Mouse (Mus musculus): ENCODE data around the gene Syne3. TPM values are rescaled to one million over a fixed set of nuclear protein-coding genes. Genes with fewer than 3 reads are reported as not detected.

Gene Syne3
- polyA plus RNA-seq, 1 experiment from 2014 or later = 0.61 TPM

GRCm38 (mm10) chr12:105038211-105038610 is 28.6 kb upstream of the Syne3 start:
- peak overlapping the region; percentile 6; the same call in 1 of the 2 replicates for H3K4me2 ChIP-seq
- 87% methylated on average over 11 of the region's 11 CpGs for whole genome bisulfite sequencing
- no peak for ATAC-seq (ENCODE audit: insufficient number of reproducible peaks, insufficient read depth, low FRiP score, low TSS enrichment, low read depth)

GRCm38 (mm10) chr12:105034130-105034769 is 24.6 kb upstream of the Syne3 start:
- Histone ChIP-seq H3K4me2 (peak overlapping the region; percentile 86), H3K27me3 (no peaks in the 10 kb centered on the region), H3K9ac (replicated peaks) (no peak overlapping the region), H3K36me3 (peaks cover 22% of the 10 kb centered on the region), H3K4me3 (replicated peaks) (peak overlapping the region; percentile 84), H3K9me3 (no peaks in the 10 kb centered on the region), H3K27ac (peak overlapping the region; percentile 47; the same call in 1 of the 2 replicates), H3K4me1 (replicated peaks) (peaks cover 53% of the 10 kb centered on the region)
- 75% methylated on average over 14 of the region's 14 CpGs for WGBS
- no peak for ATAC-seq (ENCODE audit: insufficient number of reproducible peaks, insufficient read depth, low FRiP score, low TSS enrichment, low read depth)

More at GRCm38 (mm10) chr12:105038211-105038610, 28.6 kb upstream of the Syne3 start:
- H3K27ac ChIP-seq = 0 out of 2 replicates have a peak overlapping the region, but pooled peaks have one; percentile 41
- no peaks in the 10 kb centered on the region for H3K9me3 ChIP-seq
- peaks cover 47% of the 10 kb centered on the region for H3K4me1 ChIP-seq (replicated peaks)
- H3K4me3 ChIP-seq (replicated peaks) = no peak overlapping the region
- no peaks in the 10 kb centered on the region for H3K27me3 ChIP-seq
- peaks cover 46% of the 10 kb centered on the region for H3K36me3 ChIP-seq
- no peak overlapping the region for H3K9ac ChIP-seq (replicated peaks)

- peak; percentile 24 for ATAC-seq (ENCODE audit: insufficient number of reproducible peaks, insufficient read depth, low FRiP score, low TSS enrichment, low read depth)
- Histone ChIP-seq H3K27me3 (no peaks in the 10 kb centered on the region), H3K4me3 (replicated peaks) (peak overlapping the region; percentile 84), H3K27ac (peak overlapping the region; percentile 82), H3K9me3 (no peaks in the 10 kb centered on the region), H3K36me3 (peaks cover 26% of the 10 kb centered on the region), H3K4me2 (peak overlapping the region; percentile 86), H3K9ac (replicated peaks) (peak overlapping the region; percentile 81), H3K4me1 (replicated peaks) (peaks cover 43% of the 10 kb centered on the region)
- 4% methylated on average over 45 of the region's 45 CpGs for WGBS
These were observed 23.5 kb upstream of the Syne3 start for GRCm38 (mm10) chr12:105032832-105033775.

- 1% methylated on average over 72 of the region's 72 CpGs for WGBS
- Histone ChIP-seq H3K4me1 (replicated peaks) (peaks cover 43% of the 10 kb centered on the region), H3K36me3 (peaks cover 24% of the 10 kb centered on the region), H3K27me3 (no peaks in the 10 kb centered on the region), H3K27ac (peak within 1 kb of the TSS; percentile 82), H3K9me3 (no peaks in the 10 kb centered on the region), H3K9ac (replicated peaks) (peak within 1 kb of the TSS; percentile 81), H3K4me3 (replicated peaks) (peak within 1 kb of the TSS; percentile 84), H3K4me2 (peak within 1 kb of the TSS; percentile 93)
- peak; percentile 99 for ATAC-seq (ENCODE audit: insufficient number of reproducible peaks, insufficient read depth, low FRiP score, low TSS enrichment, low read depth)
These were observed 22.7 kb upstream of the Syne3 start, which contains the start of gene Glrx5 for GRCm38 (mm10) chr12:105032147-105032831. Gene Glrx5 (plus strand): TSS chr12:105032688.

- Histone ChIP-seq H3K9me3 (no peaks in the 10 kb centered on the region), H3K27ac (peak overlapping the region; percentile 45), H3K4me3 (replicated peaks) (peak overlapping the region; percentile 84), H3K4me1 (replicated peaks) (peaks cover 39% of the 10 kb centered on the region), H3K4me2 (peak overlapping the region; percentile 93), H3K36me3 (peaks cover 24% of the 10 kb centered on the region), H3K27me3 (no peaks in the 10 kb centered on the region), H3K9ac (replicated peaks) (peak overlapping the region; percentile 75)
- WGBS = 9% methylated on average over 37 of the region's 37 CpGs
- ATAC-seq (ENCODE audit: insufficient number of reproducible peaks, insufficient read depth, low FRiP score, low TSS enrichment, low read depth) = no peak
These were observed 21.8 kb upstream of the Syne3 start for GRCm38 (mm10) chr12:105031081-105032058.

- no peak overlapping the region for H3K9ac ChIP-seq (replicated peaks)
- H3K36me3 ChIP-seq = peaks cover 17% of the 10 kb centered on the region
- no peak for ATAC-seq (ENCODE audit: insufficient number of reproducible peaks, insufficient read depth, low FRiP score, low TSS enrichment, low read depth)
- no peak overlapping the region for H3K4me2 ChIP-seq
- H3K9me3 ChIP-seq = no peaks in the 10 kb centered on the region
- H3K4me1 ChIP-seq (replicated peaks) = peaks cover 28% of the 10 kb centered on the region
- WGBS = 89% methylated on average over 9 of the region's 9 CpGs
- H3K27ac ChIP-seq = no peak overlapping the region
- H3K4me3 ChIP-seq (replicated peaks) = no peak overlapping the region
- no peaks in the 10 kb centered on the region for H3K27me3 ChIP-seq
These were observed 20.3 kb upstream of the Syne3 start for GRCm38 (mm10) chr12:105029890-105030289.

- H3K9ac ChIP-seq (replicated peaks) = no peak overlapping the region
- peaks cover 11% of the 10 kb centered on the region for H3K4me1 ChIP-seq (replicated peaks)
- no peak overlapping the region for H3K27ac ChIP-seq
- H3K36me3 ChIP-seq = peaks cover 19% of the 10 kb centered on the region
- no peaks in the 10 kb centered on the region for H3K27me3 ChIP-seq
- H3K4me2 ChIP-seq = no peak overlapping the region
- WGBS = 37% methylated on average over 15 of the region's 15 CpGs
- H3K4me3 ChIP-seq (replicated peaks) = no peak overlapping the region
- ATAC-seq (ENCODE audit: insufficient number of reproducible peaks, insufficient read depth, low FRiP score, low TSS enrichment, low read depth) = no peak
- H3K9me3 ChIP-seq = peaks cover 22% of the 10 kb centered on the region
These were observed 17.8 kb upstream of the Syne3 start for GRCm38 (mm10) chr12:105027323-105027991.

GRCm38 (mm10) chr12:105025947-105026586 is 16.5 kb upstream of the Syne3 start:
- H3K27ac ChIP-seq = no peak overlapping the region
- H3K27me3 ChIP-seq = no peaks in the 10 kb centered on the region
- no peak overlapping the region for H3K4me2 ChIP-seq
- WGBS = 65% methylated on average over 10 of the region's 10 CpGs
- H3K9ac ChIP-seq (replicated peaks) = no peak overlapping the region
- H3K4me3 ChIP-seq (replicated peaks) = no peak overlapping the region
- H3K36me3 ChIP-seq = peaks cover 19% of the 10 kb centered on the region
- peaks cover 22% of the 10 kb centered on the region for H3K9me3 ChIP-seq
- peaks cover 10% of the 10 kb centered on the region for H3K4me1 ChIP-seq (replicated peaks)
- no peak for ATAC-seq (ENCODE audit: insufficient number of reproducible peaks, insufficient read depth, low FRiP score, low TSS enrichment, low read depth)

GRCm38 (mm10) chr12:105025271-105025946 is 15.8 kb upstream of the Syne3 start:
- H3K27ac ChIP-seq = no peak overlapping the region
- 52% methylated on average over 8 of the region's 8 CpGs for WGBS
- peaks cover 19% of the 10 kb centered on the region for H3K36me3 ChIP-seq
- ATAC-seq (ENCODE audit: insufficient number of reproducible peaks, insufficient read depth, low FRiP score, low TSS enrichment, low read depth) = no peak
- no peak overlapping the region for H3K4me3 ChIP-seq (replicated peaks)
- H3K9ac ChIP-seq (replicated peaks) = no peak overlapping the region
- no peak overlapping the region for H3K4me2 ChIP-seq
- no peaks in the 10 kb centered on the region for H3K27me3 ChIP-seq
- H3K4me1 ChIP-seq (replicated peaks) = peaks cover 3% of the 10 kb centered on the region; the same call in 1 of the 2 replicates
- H3K9me3 ChIP-seq = peaks cover 22% of the 10 kb centered on the region

All from limb, embryonic 12.5 days (tissue).